Mouse (Mus musculus): ENCODE measurements around the gene Ubr4.

Ubr4 gene

DNA sequence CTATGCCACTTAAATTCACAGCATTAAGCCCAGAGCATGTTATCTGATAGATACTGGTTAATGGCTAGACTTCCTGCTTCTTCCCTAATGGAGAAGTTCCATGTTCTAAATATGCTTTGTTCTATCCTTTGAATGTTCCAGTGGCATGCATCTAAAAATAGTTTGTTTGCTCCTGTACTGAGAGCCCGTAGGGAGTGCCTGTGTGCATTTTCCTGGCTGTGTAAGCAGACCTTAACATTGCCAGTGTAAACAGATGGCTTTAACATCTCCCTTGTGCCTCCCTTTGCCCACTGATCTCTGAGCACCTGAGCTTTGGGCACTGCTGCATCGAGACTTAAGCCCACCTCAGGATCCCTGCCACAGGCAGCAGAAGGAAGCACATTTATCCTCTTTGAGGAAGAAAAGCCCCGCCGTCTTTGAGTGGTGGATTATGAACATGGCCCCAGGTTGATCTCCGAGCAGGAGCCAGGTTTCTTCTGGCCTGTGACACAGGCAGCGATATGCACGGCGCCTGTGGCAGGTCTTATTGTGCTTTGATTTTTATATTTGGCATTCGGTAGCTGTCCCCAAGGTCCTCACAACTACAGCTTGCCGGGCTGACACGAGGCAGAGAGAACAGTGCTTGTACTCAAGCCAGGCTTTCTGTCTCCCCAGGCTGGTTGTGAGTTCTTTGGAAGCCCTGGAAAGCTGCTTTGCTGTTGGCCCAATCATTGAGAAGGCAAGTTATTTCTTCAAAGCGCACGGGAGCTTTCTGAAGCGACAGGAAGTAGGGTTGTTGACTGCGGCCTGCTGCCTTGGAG, 80.8 kb downstream of the Ubr4 start:
- DNase-seq (ENCODE audit: low spot score), result peak; percentile 38

- no peak for DNase-seq (ENCODE audit: low spot score)
Observed at GRCm38 (mm10) chr4:139441244-139441643, 88.8 kb downstream of the Ubr4 start.

DNA sequence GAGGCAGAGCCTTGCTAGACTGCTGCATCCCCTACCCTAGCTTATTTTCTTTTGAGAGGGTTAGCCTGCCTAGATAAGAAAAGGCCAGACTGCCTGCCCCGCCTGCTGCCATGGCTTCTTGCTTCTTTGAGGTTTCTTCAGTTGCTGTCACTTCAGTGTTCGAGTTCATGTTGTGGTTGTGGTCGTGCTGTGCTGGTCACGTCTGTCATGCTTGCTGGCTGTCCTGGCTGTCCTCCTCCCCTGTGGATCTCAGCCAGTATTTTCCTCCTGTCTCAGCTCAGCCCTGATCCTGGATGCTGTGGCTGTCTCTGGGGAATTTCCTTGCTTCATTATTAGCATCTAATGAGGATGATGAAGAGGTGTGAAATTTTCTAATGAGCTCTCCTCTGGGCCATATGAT, 89.4 kb downstream of the Ubr4 start:
- DNase-seq (ENCODE audit: low spot score), result no peak

DNA sequence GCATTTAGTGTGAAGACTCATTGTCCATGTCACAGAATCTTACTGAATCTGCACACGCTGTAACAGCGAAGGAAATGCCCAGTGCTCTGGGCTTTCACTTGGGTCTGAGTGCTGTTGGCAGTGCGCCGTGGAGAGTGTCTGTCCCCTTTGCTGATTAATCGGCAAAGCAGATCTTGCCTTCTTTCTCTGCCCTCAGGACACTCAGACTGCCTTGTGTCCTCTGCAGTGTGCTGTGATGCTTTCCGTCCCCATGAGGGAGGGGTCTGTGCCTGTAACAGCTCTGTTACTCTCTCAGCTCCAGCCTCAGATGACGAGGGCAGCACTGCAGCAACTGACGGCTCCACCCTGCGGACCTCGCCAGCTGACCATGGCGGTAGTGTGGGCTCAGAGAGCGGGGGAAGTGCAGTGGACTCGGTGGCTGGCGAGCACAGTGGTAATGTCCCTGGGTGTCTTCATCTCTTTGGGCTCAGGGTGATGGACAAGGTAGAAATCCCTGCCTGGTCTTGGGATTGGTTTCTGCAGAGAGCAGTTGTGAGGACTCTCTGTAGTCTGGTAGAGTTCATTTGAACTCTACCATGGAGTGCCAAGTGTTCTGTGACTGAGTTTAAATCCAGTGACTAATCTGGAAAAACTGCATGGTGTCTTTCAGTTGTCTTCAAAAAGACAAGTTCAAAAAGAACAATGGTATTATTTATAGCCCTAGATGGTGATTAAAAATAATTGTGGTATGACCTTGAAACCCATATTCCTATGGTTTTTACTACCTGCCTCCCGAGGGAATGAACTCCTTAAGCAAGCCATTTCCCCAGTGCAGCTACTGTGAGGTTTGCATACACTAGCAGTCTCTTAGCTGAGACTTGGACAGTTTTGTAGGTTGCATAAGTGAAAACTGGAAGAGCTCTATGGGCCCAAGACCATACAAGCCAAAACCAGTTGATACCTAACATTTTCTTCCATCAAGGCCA, 90.3 kb downstream of the Ubr4 start:
- no peak for DNase-seq (ENCODE audit: low spot score)

GRCm38 (mm10) chr4:139444315-139444714, 91.9 kb downstream of the Ubr4 start:
- no peak for DNase-seq (ENCODE audit: low spot score)

GRCm38 (mm10) chr4:139446176-139446575, 93.8 kb downstream of the Ubr4 start:
- no peak for DNase-seq (ENCODE audit: low spot score)

DNA sequence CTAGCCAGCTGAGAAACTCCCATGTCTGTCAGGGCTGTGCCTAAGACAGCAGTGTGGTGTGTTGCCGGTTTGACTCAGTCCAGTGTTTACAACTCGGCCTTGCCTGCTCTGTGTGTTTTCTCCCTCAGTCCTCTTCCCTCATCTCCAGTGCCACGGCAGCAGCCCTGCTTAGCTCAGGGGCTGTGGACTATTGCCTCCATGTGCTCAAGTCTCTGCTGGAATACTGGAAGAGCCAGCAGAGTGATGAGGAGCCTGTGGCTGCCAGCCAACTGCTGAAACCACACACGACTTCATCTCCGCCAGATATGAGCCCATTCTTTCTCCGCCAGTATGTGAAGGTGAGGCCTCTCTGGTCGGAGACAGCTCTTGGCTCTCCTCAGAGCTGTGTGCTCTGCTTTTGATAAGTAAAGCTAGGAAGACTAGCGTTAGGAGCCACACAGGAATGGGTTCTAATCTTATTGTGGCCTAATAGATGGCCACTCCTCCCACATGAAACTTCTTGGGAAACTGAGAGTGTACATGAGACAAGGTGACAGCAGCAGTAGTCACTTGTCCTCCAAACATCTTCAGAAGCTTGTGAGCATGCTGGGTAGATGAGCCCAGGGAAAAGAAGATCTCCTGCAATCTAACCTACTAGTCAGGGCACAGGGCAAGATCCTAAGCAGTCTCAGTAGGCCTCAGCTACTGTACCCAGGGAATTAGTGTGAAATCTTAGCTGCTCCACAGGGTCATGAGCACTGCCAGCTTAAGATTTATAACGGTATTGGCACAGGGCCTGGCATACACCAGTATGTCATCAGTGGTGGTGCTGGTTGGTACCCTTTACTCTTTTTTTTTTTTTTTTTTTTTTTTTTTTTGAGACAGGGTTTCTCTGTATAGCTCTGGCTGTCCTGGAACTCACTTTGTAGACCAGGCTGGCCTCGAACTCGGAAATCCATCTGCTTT, 94.6 kb downstream of the Ubr4 start:
- no peak for DNase-seq (ENCODE audit: low spot score)

GRCm38 (mm10) chr4:139452944-139453700, 100.7 kb downstream of the Ubr4 start:
- no peak for DNase-seq (ENCODE audit: low spot score)

DNA sequence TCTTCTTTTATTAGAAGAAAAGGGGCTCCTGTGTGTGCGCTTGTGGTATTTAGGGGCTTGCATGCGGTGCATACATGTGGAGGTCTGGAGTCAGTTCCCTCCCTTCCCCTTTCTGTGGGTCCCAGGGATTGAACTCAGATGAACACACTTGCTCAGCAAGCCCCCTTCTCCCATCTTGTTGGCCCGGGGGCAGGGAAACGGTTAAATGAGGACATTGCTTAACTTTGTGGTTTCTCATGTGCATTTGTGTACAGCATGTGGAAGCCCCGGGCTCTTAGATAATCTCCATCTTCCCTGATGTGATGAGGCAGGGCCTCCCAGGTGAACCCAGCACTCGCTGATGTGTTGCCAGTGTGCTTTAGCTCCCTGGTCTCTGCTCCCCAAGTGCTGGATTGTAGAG, 101.9 kb downstream of the Ubr4 start:
- DNase-seq (ENCODE audit: low spot score), result no peak

- no peak for DNase-seq (ENCODE audit: low spot score)
Observed at GRCm38 (mm10) chr4:139459970-139460369, 107.6 kb downstream of the Ubr4 start.

DNA sequence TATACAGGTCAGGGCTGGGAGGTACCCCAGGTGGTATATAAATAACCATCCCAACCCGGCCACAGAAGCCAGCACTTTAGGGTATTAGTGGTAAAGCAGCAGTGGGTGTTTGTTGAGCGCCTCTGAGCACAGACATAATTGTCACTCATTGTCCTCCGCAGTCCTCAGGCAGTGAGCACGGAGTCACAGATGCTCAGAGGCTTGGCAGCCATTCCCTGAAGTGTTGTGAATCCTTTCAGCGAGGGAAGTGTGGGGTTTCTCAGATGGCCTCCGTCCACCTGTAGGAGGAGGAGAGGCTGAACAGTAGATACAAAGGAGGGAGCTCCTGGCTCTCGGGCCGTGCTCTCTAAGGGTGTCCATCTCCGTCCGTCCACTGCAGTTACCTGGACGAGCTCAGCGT, 111.8 kb downstream of the Ubr4 start:
- no peak for DNase-seq (ENCODE audit: low spot score)

DNA sequence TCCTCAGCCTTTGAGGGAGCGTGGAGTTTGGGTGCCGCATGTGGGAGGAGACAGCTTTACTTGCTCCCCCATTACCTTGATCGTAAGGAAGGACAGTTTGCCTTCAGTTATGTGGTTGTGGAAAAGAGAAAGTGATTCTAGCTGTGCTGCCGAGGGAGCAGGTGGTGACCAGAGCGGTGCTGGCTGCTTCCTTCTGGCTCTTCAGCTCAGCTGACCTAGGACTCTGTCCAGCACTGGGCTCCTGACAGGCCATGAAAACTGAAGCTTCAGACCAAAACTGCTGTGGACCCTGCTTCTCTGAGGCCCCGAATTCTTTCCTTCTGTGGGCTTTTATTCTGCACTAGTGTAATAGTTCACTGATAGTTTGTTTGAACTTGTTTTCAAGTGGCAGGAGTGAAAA, 114.1 kb downstream of the Ubr4 start:
- no peak for DNase-seq (ENCODE audit: low spot score)

DNA sequence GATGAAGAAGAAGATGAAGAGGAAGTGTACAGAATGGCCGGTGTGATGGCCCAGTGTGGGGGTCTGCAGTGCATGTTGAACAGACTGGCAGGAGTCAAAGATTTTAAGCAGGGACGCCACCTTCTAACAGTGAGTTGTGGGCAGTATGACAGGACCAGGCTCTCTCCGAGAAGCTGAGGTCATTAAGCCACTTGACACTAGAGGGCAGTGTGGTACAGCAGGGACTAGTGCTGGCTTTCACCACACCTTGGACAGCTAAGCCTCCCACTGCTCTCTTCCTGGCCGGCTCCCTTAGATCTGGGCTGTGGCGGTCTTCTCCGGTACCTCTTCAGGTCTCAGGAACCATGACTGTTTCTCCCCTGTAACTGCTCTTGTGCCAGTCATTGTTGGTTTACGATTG, 117.8 kb downstream of the Ubr4 start:
- peak; percentile 89 for DNase-seq (ENCODE audit: low spot score)

- no peak for DNase-seq (ENCODE audit: low spot score)
Observed at GRCm38 (mm10) chr4:139476663-139477625, 124.5 kb downstream of the Ubr4 start.

GRCm38 (mm10) chr4:139477983-139478382, 125.6 kb downstream of the Ubr4 start:
- no peak for DNase-seq (ENCODE audit: low spot score)

DNA sequence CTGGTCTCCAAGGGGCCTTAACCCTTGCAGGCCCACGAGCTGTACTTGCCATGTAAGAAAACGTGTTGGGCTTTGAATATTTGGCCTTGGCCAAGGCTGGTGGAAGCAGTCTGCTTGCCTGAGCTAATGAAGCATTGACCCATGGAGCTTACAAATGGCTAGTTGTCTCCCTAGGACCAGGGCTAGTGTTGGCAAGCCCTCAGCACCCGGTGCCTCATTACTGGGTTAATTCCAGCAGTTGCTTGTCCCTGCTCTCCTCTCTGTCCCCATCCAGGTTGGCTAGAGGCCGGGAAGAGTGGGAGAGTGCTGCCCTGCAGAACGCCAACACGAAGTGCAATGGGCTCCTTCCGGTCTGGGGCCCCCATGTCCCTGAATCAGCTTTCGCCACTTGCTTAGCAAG, 126.8 kb downstream of the Ubr4 start:
- no peak for DNase-seq (ENCODE audit: low spot score)

- DNase-seq (ENCODE audit: low spot score), result no peak
Observed at GRCm38 (mm10) chr4:139481400-139481799, 129.0 kb downstream of the Ubr4 start.

DNA sequence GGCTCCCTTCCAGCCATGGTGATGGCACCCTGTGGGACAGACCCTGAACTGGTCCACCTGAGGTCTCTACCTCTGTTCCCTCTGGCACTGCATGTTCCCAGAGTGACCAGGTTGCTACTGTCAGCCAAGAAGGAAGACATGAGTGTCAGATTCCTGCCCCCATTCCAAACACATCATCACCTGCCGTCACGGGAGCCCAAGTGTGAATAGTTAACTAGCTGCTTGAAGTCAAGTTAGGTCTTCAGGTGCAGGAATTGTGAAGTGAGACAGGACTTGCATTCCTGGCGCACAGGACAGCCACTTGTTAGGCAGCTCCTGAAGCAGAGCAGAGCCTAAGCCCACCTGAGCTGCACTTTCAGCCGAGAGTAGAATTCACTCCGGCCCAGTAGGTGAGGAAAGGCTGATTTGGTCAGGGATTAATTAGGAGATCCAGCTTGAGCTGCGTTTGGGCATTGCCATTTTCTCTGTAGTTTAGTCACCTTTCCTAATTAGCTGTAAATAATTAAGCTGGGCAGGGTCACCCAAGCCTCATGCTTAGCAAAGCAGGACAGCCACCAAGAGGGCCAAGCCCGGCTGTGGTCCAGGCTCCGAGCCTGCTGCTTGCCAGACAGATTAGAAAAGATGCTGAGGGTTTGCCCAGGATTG, 131.2 kb downstream of the Ubr4 start:
- DNase-seq (ENCODE audit: low spot score), result no peak

DNA sequence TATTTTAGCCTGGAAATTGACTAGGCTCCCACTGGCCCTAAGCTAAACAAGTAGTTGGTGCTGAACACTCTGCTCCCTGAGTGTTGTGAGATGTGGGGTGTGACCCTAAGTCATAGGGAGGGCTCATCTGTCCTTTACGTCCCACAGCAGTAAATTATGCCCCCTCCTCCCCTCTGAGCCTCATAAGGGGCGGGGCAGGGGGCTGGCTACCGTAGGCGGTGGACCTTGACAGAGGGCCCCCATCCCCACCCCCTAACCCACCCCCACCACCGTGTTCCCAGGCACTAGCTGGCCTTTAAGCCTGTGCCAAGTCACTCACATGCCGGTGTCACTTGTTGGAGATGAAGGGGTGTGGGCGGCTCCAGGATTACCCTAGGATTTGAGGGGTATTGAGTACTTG, 132.1 kb downstream of the Ubr4 start:
- no peak for DNase-seq (ENCODE audit: low spot score)

DNA sequence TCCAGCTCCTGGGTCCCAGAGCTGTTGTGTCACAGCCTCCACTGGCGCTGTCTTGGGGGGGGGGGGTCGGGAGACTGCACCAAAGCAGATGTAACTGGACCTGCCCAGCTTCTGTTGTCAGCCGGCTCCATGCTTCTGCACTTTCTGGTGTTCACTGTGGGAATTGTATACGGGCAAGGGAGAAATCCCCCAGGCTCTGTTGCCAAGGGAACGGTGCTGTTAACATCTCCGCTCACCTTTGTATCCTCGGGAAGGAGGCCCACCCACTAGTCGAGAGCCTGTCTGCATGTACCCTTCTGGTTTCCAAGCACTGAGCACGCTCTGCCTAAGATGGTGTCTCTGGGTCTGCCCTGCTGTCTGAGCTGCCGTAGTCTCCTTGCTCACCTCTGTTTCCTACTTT, 134.7 kb downstream of the Ubr4 start:
- no peak for DNase-seq (ENCODE audit: low spot score)

Data from layer of hippocampus, adult 11-12 months (tissue).